Mouse (Mus musculus) MEL (cell line): ENCODE measurements around the gene Tro.

ENCODE experiments used
- CTCF ChIP-seq, 3 experiments: IDR thresholded peaks in 2 of 3; conservative IDR thresholded peaks in 1 of 3; 2 replicates each; pipeline ENCODE4 v1.5.1; 2011 to 2012; ENCODE audit warnings: low read length in 3 of 3, low read depth in 2 of 3, mild to moderate bottlenecking in 2 of 3, improper control_type of control experiment in 1 of 3, inconsistent platforms in 1 of 3, mixed read lengths in 1 of 3, moderate library complexity in 1 of 3; ENCODE audit not compliant: control insufficient read depth in 1 of 3, insufficient read depth in 1 of 3, poor library complexity in 1 of 3, severe bottlenecking in 1 of 3
- POLR2A ChIP-seq, 2 experiments: IDR thresholded peaks; 2 replicates each; pipeline ENCODE4 v1.6.1; 2011 to 2012; ENCODE audit warnings: low read length in 2 of 2, mild to moderate bottlenecking in 2 of 2, control low read depth in 1 of 2, improper control_type of control experiment in 1 of 2, low read depth in 1 of 2, moderate library complexity in 1 of 2; ENCODE audit not compliant: control insufficient read depth in 1 of 2, insufficient read depth in 1 of 2, poor library complexity in 1 of 2

DNA sequence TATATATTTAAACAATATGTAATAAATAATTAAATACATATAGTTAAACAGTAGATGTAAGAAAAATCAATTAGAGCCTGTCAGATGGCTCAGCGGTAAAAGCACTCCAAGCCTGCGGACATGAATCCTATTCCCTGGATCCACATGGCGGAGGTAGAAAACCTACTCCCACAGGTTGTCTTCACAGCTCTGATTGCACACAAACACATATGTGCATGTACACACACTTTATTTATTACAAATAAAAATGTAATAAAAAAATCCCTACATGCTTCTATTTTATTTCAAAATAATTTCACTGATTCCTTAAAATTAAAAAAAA, 375 bp upstream of the Tro start:
- TF ChIP-seq CTCF (IDR thresholded peaks at IDR 0.05 in 2 of 3, conservative IDR thresholded peaks at IDR 0.05 in 1 of 3; ENCODE audit: control insufficient read depth in 1 of 3, insufficient read depth in 1 of 3, low read depth in 2 of 3, low read length in 3 of 3, poor library complexity in 1 of 3, severe bottlenecking in 1 of 3) (no peak), POLR2A (IDR thresholded peaks at IDR 0.05; ENCODE audit: control insufficient read depth in 1 of 2, insufficient read depth in 1 of 2, low read depth in 1 of 2, low read length in 2 of 2, poor library complexity in 1 of 2) (no peak)
